Mouse (Mus musculus) spleen, adult 2 months (tissue): ENCODE data around the gene Radil.

ENCODE experiments used
- CTCF ChIP-seq: fragments of 200-500 bp; IDR thresholded peaks from 2 replicates; pipeline ENCODE4 v1.5.1; 2011; ENCODE audit warnings: mild to moderate bottlenecking, inconsistent platforms; ENCODE audit not compliant: insufficient read depth, insufficient read length, insufficient replicate concordance; ENCODE audit errors: extremely low read depth
- POLR2A ChIP-seq: fragments of 200-500 bp; IDR thresholded peaks from 2 replicates; pipeline ENCODE4 v1.6.1; 2011; ENCODE audit warnings: low read depth, low read length, inconsistent platforms

DNA sequence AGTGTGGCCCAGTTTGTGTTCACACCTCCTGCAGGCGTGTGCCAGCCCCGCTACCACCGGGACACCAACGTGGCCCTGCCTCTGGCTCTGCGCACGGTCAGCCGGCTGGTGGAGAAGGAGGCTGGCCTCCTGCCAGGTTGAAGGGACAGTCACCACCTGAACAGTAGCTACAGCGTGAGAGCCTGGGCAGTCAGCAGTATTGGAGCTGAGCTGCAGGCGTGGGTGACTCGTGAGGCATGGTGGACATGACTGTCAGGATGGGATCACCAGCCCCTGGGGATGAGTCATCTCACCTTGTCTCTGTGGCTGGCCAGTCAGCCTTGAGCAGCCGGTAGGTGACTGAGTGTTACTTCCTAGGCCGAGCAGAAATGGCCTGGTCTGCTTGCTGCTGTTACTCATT, 73.6 kb downstream of the Radil start:
- TF ChIP-seq CTCF, result no peak
- no peak for TF ChIP-seq POLR2A
